Mouse (Mus musculus) cerebellum, adult 2 months (tissue): ENCODE measurements at regions not wholly inside any gene's neighbourhood (a gene's known extent, or its start where the extent isn't known, plus 50 kb on each side); places are given as distances from the start of the nearest gene placed in this dataset.

Source experiments
- DNase-seq, 2 experiments: peaks; one replicate each; pipeline ENCODE4 v3.0.0; 2021
- H3K27ac ChIP-seq: fragments of 200-500 bp; 2 replicates; pipeline ENCODE4 v1.5.1; 2012; ENCODE audit warnings: low read length, control low read depth, inconsistent platforms; ENCODE audit not compliant: insufficient read depth
- H3K27me3 ChIP-seq: fragments of 200-500 bp; 2 replicates; pipeline ENCODE4 v1.6.1; 2012; ENCODE audit warnings: inconsistent platforms, mild to moderate bottlenecking, low read length, moderate library complexity; ENCODE audit not compliant: control insufficient read depth, insufficient read depth
- H3K4me1 ChIP-seq: fragments of 200-500 bp; 2 replicates; pipeline ENCODE4 v1.6.1; 2011; ENCODE audit warnings: low read length; ENCODE audit not compliant: control insufficient read depth, insufficient read depth
- H3K4me3 ChIP-seq: fragments of 200-500 bp; replicated peaks from 2 replicates; pipeline ENCODE3; 2011; ENCODE audit warnings: mild to moderate bottlenecking, low read depth, low read length, control low read depth; ENCODE audit not compliant: insufficient read depth
- CTCF ChIP-seq: fragments of 200-500 bp; IDR thresholded peaks from 2 replicates; pipeline ENCODE4 v1.5.1; 2011; ENCODE audit warnings: low read depth, mild to moderate bottlenecking, control low read depth, low read length, moderate library complexity, borderline replicate concordance; ENCODE audit not compliant: insufficient read depth
- POLR2A ChIP-seq: fragments of 200-500 bp; IDR thresholded peaks from 2 replicates; pipeline ENCODE4 v1.6.1; 2011; ENCODE audit warnings: low read length, control low read depth, borderline replicate concordance; ENCODE audit not compliant: insufficient read depth
- WGBS: fragments of 180-500 bp; shearing (Covaris S2); methylation state at CpG from one replicate; pipeline ENCODE4 v1.1.7; 2018; 5-methylcytosine and 5-hydroxymethylcytosine counted together

DNA sequence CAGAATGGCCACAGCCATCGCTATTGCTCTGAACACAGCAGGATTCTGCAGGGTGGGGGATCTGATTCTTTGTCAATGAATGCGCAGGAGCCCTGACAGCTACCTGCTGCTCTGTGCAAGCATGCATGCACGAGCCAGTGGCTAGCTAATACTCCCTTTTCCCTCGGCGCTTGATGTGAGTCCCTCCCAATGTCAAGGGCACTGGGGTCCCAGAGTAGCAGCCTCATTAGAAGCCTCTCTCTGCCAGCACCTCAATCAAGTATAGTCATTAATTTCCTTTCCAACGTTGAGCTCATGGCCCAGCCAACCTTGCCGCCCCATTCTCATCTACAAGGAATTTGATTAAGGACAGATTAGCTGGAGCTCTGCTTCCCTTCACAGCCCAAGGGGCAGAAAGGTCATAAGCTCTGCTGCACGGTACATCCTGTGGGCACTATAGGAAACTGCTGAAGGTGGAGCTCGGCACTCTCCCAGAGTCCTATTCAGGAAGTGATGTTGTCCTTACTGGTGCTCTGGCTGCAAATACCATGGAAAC, 190.2 kb upstream of the Cops8 start:
- H3K4me3 ChIP-seq: no peak overlapping the region
- peaks cover 12% of the 10 kb centered on the region; the same call in 1 of the 2 replicates for H3K4me1 ChIP-seq
- no peak for TF ChIP-seq POLR2A
- no peak for TF ChIP-seq CTCF
- 76% methylated on average over 9 of the region's 9 CpGs for WGBS
- DNase-seq: no peak
- no peaks in the 10 kb centered on the region for H3K27me3 ChIP-seq
- no peak overlapping the region for H3K27ac ChIP-seq

DNA sequence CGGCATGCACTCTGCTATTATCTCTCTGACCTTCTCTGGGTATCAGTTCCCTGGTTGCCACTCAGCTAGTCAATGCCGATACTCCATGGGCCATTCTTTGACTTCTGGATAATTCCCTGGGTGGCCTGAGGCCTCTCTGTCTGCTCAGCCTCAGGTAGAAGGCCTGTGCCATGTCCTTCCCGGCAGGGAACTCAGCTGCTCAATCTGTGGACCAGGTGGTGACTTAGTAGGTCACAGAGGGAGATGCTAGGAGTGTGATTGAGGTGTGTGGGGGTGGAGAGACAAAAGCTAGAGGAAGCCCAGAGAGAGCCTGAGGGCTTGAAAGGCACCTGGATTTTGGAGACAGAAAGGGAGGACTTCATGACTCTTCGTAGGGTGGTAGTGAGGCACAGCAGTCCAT, 188.0 kb upstream of the Cops8 start:
- no peak for TF ChIP-seq POLR2A
- TF ChIP-seq CTCF: no peak
- 31% methylated on average over 4 of the region's 4 CpGs for WGBS
- H3K27me3 ChIP-seq: no peaks in the 10 kb centered on the region
- peaks cover 12% of the 10 kb centered on the region; the same call in 1 of the 2 replicates for H3K4me1 ChIP-seq
- no peak overlapping the region for H3K4me3 ChIP-seq
- DNase-seq: peak; percentile 72 to 85
- no peak overlapping the region for H3K27ac ChIP-seq

DNA sequence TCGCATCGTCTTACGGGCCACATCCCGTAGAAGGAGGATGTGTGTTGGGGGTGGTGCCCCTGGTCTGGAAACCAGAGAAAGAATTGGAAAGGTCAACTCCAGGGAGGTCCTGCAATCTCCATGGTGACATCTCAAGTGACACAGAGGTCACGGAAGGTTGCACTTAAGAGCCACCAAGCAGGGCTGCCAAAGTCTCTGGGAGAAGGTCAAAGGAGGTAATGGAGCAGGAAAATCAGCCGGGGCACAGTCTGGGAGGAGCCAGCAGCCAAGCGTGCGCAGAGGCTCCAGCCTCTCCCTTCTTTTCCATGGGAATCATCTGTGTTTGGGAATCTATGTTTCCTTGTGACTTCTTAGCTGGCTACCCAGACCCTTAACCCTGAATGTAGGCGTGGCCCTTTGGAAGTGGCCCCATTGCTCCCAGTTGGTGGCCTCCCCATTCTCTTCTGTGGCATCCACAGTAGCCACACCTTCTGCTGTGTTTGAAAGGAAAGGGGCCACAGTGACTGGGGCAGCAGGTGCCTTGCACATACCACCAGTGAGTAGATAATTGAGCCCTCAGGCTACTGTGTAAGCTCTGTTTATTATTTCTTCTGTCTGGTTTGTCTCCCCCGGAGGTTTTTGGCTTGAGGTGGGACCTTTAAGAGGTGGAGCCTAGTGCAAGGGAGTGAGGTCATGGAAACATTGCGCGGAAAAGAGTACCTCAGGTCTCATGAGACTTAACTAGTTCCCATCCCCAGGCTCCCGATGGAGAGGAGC, 178.5 kb upstream of the Cops8 start:
- Histone ChIP-seq H3K27me3 (no peaks in the 10 kb centered on the region), H3K4me3 (no peak overlapping the region), H3K4me1 (no peaks in the 10 kb centered on the region), H3K27ac (no peak overlapping the region)
- TF ChIP-seq CTCF: no peak
- TF ChIP-seq POLR2A: no peak
- WGBS: 47% methylated on average over 13 of the region's 13 CpGs
- no peak for DNase-seq

DNA sequence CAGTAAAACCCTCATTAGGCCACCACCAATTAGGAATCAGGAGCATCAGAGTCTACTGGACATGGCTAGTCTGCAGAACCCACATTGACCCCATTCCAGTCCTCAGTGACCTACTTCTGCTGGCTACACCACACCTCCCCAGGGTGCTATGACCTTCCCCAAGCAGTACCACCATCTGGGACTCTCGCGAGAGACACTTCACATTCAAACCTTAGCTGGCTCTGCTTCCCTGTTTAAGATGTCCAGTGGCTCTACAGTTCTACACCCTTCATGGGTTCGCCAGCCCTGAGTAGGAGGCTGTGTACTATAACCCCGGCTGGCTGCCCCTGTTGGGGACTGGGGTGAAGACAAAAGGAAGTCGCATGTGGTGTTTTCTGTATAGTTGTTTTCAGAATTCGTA, 174.4 kb upstream of the Cops8 start:
- Histone ChIP-seq H3K4me3 (no peak overlapping the region), H3K4me1 (no peaks in the 10 kb centered on the region), H3K27me3 (no peaks in the 10 kb centered on the region), H3K27ac (no peak overlapping the region)
- TF ChIP-seq POLR2A: no peak
- WGBS: 45% methylated on average over 6 of the region's 6 CpGs
- DNase-seq: no peak

DNA sequence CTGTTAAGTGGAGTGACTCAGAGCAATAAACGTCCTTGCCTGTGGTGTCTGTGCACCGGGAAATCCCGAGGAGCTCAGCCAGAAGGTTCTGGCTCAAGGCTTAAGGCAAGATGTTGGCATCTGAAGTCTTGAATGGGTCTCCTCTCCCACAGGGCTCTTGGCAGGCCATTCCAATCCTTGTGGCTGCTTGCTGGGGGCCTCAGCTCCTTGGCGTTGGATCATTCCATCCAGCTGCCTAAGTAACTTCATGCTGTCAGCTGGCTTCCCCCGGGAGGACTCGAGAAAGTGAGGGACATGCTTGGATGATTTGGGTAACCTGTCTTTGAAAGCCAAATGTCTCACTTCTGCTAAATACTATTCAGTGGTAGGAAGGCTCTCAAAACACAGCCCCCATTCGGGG, 174.0 kb upstream of the Cops8 start:
- H3K4me3 ChIP-seq: no peak overlapping the region
- 13% methylated on average over 7 of the region's 7 CpGs for WGBS

DNA sequence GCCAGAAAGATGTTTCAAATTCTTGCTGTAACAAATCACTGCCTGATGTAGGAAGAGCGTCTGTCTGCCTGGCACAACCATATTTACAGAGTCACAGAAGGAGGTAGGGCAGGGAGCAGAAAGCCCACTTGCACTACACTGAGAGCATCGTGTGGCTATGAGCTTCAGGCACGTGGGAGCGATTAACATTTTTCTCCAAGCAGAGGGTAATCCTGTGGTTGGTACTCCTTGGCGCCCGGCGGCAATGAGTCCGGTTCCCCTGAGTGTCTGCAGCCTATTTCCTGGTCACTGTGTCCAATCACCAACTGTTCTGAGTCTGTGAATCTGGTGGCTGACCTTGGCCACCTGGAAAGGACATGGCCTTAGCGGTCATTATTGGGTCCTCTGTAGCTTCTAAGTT, 172.3 kb upstream of the Cops8 start:
- Histone ChIP-seq H3K4me1 (no peaks in the 10 kb centered on the region), H3K4me3 (no peak overlapping the region), H3K27ac (no peak overlapping the region), H3K27me3 (no peaks in the 10 kb centered on the region)
- no peak for TF ChIP-seq CTCF
- no peak for TF ChIP-seq POLR2A
- no peak for DNase-seq
- 91% methylated on average over 9 of the region's 9 CpGs for WGBS

More for the DNA sequence above, 174.0 kb upstream of the Cops8 start:
- TF ChIP-seq CTCF (no peak), POLR2A (no peak)
- Histone ChIP-seq H3K27me3 (no peaks in the 10 kb centered on the region), H3K4me1 (no peaks in the 10 kb centered on the region), H3K27ac (no peak overlapping the region)
- peak in 1 of 2 experiments; percentile 21 for DNase-seq

DNA sequence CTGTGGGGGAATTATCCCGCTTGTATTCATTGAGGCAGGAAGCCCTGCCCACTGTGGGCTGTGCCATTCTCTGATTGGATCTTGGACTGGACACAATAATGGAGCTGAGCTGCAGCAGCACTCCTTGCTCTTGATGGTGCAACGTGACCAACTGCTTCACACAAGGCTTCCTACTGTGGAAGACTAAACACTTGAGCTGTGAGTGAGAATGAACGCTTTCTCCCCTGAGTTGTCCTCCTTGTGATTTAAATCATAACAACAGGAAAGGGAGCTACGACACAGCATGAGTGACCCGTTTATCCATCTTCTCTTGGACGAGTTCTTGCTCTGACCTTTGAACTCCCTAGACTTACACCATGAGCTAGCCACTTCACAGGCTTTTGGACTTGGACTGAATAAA, 171.0 kb upstream of the Cops8 start:
- Histone ChIP-seq H3K27me3 (no peaks in the 10 kb centered on the region), H3K4me3 (no peak overlapping the region), H3K27ac (no peak overlapping the region), H3K4me1 (no peaks in the 10 kb centered on the region)
- no peak for DNase-seq
- TF ChIP-seq POLR2A: no peak
- TF ChIP-seq CTCF: no peak
- WGBS: 75% methylated on average over 6 of the region's 6 CpGs

DNA sequence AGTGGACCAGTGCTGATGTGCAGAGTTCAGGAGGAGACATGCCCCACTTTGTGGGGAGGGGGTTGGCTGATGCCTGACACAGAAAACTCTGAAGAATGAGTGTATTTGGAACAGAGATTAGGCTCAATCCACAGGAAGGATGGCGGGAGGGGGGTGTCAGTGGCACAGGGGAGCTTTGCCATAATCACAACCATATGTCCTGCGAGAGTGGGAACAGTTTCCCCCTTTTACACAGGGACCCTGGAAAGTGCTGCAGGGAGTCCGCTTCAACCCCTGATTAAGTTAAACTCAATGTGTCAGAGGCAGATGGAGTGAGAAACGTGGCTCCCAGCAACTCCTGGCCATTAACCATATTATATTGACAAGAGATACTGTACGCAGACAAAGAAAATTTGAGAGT, 168.9 kb upstream of the Cops8 start:
- no peak overlapping the region for H3K27ac ChIP-seq
- WGBS: 91% methylated on average over 5 of the region's 5 CpGs
- TF ChIP-seq POLR2A (no peak), CTCF (no peak)

More for the DNA sequence above, 168.9 kb upstream of the Cops8 start:
- DNase-seq: no peak
- H3K4me3 ChIP-seq: no peak overlapping the region
- H3K4me1 ChIP-seq: no peaks in the 10 kb centered on the region
- H3K27me3 ChIP-seq: no peaks in the 10 kb centered on the region
